Mouse (Mus musculus) CH12.LX (cell line): ENCODE data around the gene Kctd7. TPM values are rescaled to one million over a fixed set of nuclear protein-coding genes. Genes with fewer than 3 reads are reported as not detected.
A peak's percentile ranks its signal among the peaks of the same experiment; 100 is the strongest.

Source experiments
- DNase-seq: peaks from one replicate; pipeline ENCODE4 v3.0.0-alpha.2; 2013; ENCODE audit errors: extremely low read depth
- H3K27ac ChIP-seq: 2 replicates; pipeline ENCODE4 v1.5.1; 2012; ENCODE audit warnings: low read depth, mild to moderate bottlenecking, control low read depth, moderate library complexity; ENCODE audit not compliant: insufficient read depth
- H3K27me3 ChIP-seq: replicated peaks from 2 replicates; pipeline ENCODE3; 2012; ENCODE audit warnings: inconsistent platforms
- H3K36me3 ChIP-seq, 2 experiments: replicated peaks in 1 of 2; 2 replicates each; pipeline versions ENCODE3 to v1.6.1; 2012; ENCODE audit warnings: inconsistent platforms in 1 of 2, low read length in 1 of 2, mild to moderate bottlenecking in 1 of 2, mixed read lengths in 1 of 2, moderate library complexity in 1 of 2; ENCODE audit not compliant: control insufficient read depth in 1 of 2, insufficient read depth in 1 of 2
- H3K4me1 ChIP-seq, 2 experiments: 2 replicates each; pipeline ENCODE4 v1.6.1; 2012; ENCODE audit warnings: inconsistent platforms in 1 of 2, moderate library complexity in 1 of 2; ENCODE audit not compliant: insufficient read depth in 2 of 2, control insufficient read depth in 1 of 2
- H3K4me2 ChIP-seq: 2 replicates; pipeline ENCODE4 v1.6.1; 2012; ENCODE audit warnings: low read depth, mild to moderate bottlenecking, control low read depth; ENCODE audit not compliant: poor library complexity, insufficient read depth, severe bottlenecking
- H3K4me3 ChIP-seq, 3 experiments: fragments of 150-350 bp in 1 of 3; sonication (generic) in 1 of 3; replicated peaks in 1 of 3; 2 replicates each; pipeline versions ENCODE3 to v1.5.1; 2011 to 2012; ENCODE audit warnings: low read depth in 2 of 3, low read length in 2 of 3, mild to moderate bottlenecking in 2 of 3, moderate library complexity in 2 of 3, control low read depth in 1 of 3, improper control_type of control experiment in 1 of 3, inconsistent platforms in 1 of 3, mixed read lengths in 1 of 3; ENCODE audit not compliant: poor library complexity in 1 of 3
- H3K79me2 ChIP-seq: replicated peaks from 2 replicates; pipeline ENCODE4 v1.6.1; 2012; ENCODE audit warnings: mild to moderate bottlenecking, moderate library complexity; ENCODE audit not compliant: control insufficient read depth, poor library complexity, insufficient read depth, severe bottlenecking; ENCODE audit errors: extremely low read depth
- H3K9ac ChIP-seq: 2 replicates; pipeline ENCODE4 v1.6.1; 2012; ENCODE audit warnings: low read depth, mild to moderate bottlenecking, control low read depth, moderate library complexity; ENCODE audit not compliant: insufficient read depth
- H3K9me3 ChIP-seq: replicated peaks from 2 replicates; pipeline ENCODE3; 2012; ENCODE audit warnings: low read length, inconsistent platforms, mixed read lengths
- BHLHE40 ChIP-seq: IDR thresholded peaks from 2 replicates; pipeline ENCODE4 v1.6.1; 2011; ENCODE audit warnings: mild to moderate bottlenecking, low read depth, low read length, improper control_type of control experiment
- CHD1 ChIP-seq: IDR thresholded peaks from 2 replicates; pipeline ENCODE4 v1.6.1; 2012; ENCODE audit warnings: low read depth, low read length, improper control_type of control experiment, inconsistent platforms
- E2F4 ChIP-seq: IDR thresholded peaks from 2 replicates; pipeline ENCODE4 v1.6.1; 2011; ENCODE audit warnings: low read depth, low read length, improper control_type of control experiment; ENCODE audit not compliant: insufficient replicate concordance
- EP300 ChIP-seq: IDR thresholded peaks from 2 replicates; pipeline ENCODE4 v1.6.1; 2011; ENCODE audit warnings: low read length, improper control_type of control experiment
- GABPA ChIP-seq: IDR thresholded peaks from 2 replicates; pipeline ENCODE4 v1.6.1; 2012; ENCODE audit warnings: low read depth, low read length, improper control_type of control experiment, inconsistent platforms; ENCODE audit not compliant: insufficient replicate concordance
- HCFC1 ChIP-seq: IDR thresholded peaks from 2 replicates; pipeline ENCODE4 v1.6.1; 2012; ENCODE audit warnings: low read depth, mild to moderate bottlenecking, inconsistent platforms, low read length, improper control_type of control experiment
- IRF4 ChIP-seq: IDR thresholded peaks from 2 replicates; pipeline ENCODE4 v1.6.1; 2014; ENCODE audit warnings: low read depth, mild to moderate bottlenecking, inconsistent platforms, low read length, improper control_type of control experiment
- JUN ChIP-seq: IDR thresholded peaks from 2 replicates; pipeline ENCODE4 v1.6.1; 2011; ENCODE audit warnings: low read depth, mild to moderate bottlenecking, low read length, improper control_type of control experiment, moderate library complexity; ENCODE audit not compliant: insufficient read depth
- JUND ChIP-seq: conservative IDR thresholded peaks from 2 replicates; pipeline ENCODE4 v1.6.1; 2011; ENCODE audit warnings: low read depth, low read length, improper control_type of control experiment
- MAZ ChIP-seq: IDR thresholded peaks from 2 replicates; pipeline ENCODE4 v1.6.1; 2012; ENCODE audit warnings: low read depth, mild to moderate bottlenecking, inconsistent platforms, low read length, improper control_type of control experiment, moderate library complexity
- MXI1 ChIP-seq: IDR thresholded peaks from 2 replicates; pipeline ENCODE4 v1.6.1; 2011; ENCODE audit warnings: mild to moderate bottlenecking, low read depth, low read length, improper control_type of control experiment
- RAD21 ChIP-seq: IDR thresholded peaks from 2 replicates; pipeline ENCODE4 v1.6.1; 2011; ENCODE audit warnings: low read depth, mild to moderate bottlenecking, low read length, improper control_type of control experiment, moderate library complexity
- USF1 ChIP-seq: IDR thresholded peaks from 2 replicates; pipeline ENCODE4 v1.6.1; 2014; ENCODE audit warnings: low read depth, mild to moderate bottlenecking, inconsistent platforms, low read length, improper control_type of control experiment
- ZNF384 ChIP-seq: IDR thresholded peaks from 2 replicates; pipeline ENCODE4 v1.6.1; 2012; ENCODE audit warnings: low read depth, low read length, improper control_type of control experiment, inconsistent platforms
- dilution Hi-C: fragments of 300-500 bp; cut with MboI; formaldehyde crosslinking; loops from 2 replicates; pipeline ENCODE4 v1.14.3; 2020; ENCODE audit warnings: low sequenced_read_pairs; ENCODE audit not compliant: extremely low pct_unique_long_range_greater_than_20kb, extremely low pct_ligation_motif_present
- in situ Hi-C: fragments of 300-500 bp; cut with MboI; formaldehyde crosslinking; loops from 3 replicates; pipeline ENCODE4 v1.14.3; 2019; ENCODE audit warnings: low sequenced_read_pairs, low pct_ligation_motif_present, low pct_unique_long_range_greater_than_20kb, mixed read lengths
- polyA plus RNA-seq: library from polyadenylated mRNA; unstranded; fragments of >175 nt; gene quantifications from 2 replicates; pipeline ENCODE4 v1.2.1, GENCODE M21; 2012; ENCODE audit warnings: low read depth; ENCODE audit not compliant: insufficient read length
- total RNA-seq, 2 experiments: library from RNA; depleted of rRNA; stranded (reverse); fragments of 300-350 nt in 1 of 2; fragments of >200 nt in 1 of 2; gene quantifications; 2 replicates each; pipeline ENCODE4 v1.2.3; 2012 to 2014

Gene Kctd7
- total and polyA plus RNA-seq, 3 experiments, result 2.8 to 4.3 (median 3.3) TPM

DNA sequence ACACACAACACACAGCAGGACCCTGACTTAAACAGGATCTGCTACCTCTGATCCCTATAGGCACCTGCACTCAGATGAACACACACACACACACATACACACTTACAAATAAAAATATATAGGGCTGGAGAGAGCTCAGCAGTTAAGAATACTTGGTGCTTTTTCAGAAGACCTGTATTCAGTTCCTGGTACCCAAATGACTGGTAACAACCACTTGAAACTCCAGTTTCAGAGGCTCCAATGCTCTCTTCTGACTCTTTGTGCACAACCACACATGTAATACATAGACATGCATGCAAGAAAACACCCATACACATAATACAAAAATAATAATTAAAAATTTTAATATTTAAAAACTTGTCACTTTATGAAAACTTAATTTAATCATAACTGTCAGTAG lies 32.0 kb upstream of the Kctd7 start:
- in situ Hi-C loops, result no loop called here
- Histone ChIP-seq H3K4me3 (no peak overlapping the region), H3K9me3 (no peaks in the 10 kb centered on the region), H3K79me2 (no peaks in the 10 kb centered on the region), H3K36me3 (peaks cover 7 to 90% of the 10 kb centered on the region in 2 experiments), H3K27me3 (no peaks in the 10 kb centered on the region), H3K9ac (no peak overlapping the region), H3K27ac (no peak overlapping the region), H3K4me1 (peaks cover 22 to 33% of the 10 kb centered on the region in 2 experiments; a peak in 3 of 4 replicates), H3K4me2 (no peak overlapping the region)
- dilution Hi-C loops, result no loop called here
- TF ChIP-seq MAZ (no peak), JUND (peak; percentile 87), CHD1 (no peak), JUN (peak; percentile 66), ZNF384 (no peak), EP300 (peak; percentile 72), E2F4 (no peak), GABPA (no peak), USF1 (no peak), IRF4 (peak; percentile 83), BHLHE40 (no peak), HCFC1 (no peak)
- no peak for DNase-seq

DNA sequence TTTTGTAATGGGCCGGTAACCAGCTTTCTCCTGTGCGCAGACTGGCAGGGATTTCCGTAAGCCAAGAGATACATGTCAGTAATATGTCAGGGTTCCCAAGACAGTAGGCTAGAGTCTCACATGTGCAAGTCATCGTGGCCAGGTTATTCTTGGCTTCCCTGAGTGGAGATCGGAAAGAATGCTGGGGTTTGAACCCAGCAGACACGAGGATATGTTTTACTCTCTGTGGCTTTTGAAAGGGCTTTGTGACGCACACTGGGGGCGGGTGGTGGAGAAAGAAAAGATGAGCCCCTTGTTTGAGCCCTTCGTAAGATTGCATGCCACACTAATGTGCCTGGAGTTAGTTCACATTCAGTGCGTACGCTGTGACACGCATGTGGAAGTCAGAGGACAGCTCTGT lies 28.5 kb upstream of the Kctd7 start:
- Histone ChIP-seq H3K36me3 (peaks cover 0 to 74% of the 10 kb centered on the region in 2 experiments), H3K79me2 (peaks cover 23% of the 10 kb centered on the region), H3K27me3 (no peaks in the 10 kb centered on the region), H3K9me3 (no peaks in the 10 kb centered on the region), H3K4me3 (no peak overlapping the region), H3K27ac (peak overlapping the region; percentile 69), H3K4me1 (peaks cover 38 to 65% of the 10 kb centered on the region in 2 experiments), H3K9ac (no peak overlapping the region), H3K4me2 (peak overlapping the region; percentile 16; the same call in 1 of the 2 replicates)
- in situ Hi-C loops, result no loop called here
- dilution Hi-C loops, result no loop called here
- 0 out of 2 replicates have a peak, but pooled peaks have one; percentile 9 for TF ChIP-seq BHLHE40
- TF ChIP-seq RAD21, result no peak
- no peak for TF ChIP-seq MXI1
- TF ChIP-seq HCFC1, result no peak
- DNase-seq, result no peak
